Mouse (Mus musculus) liver, embryonic 16.5 days (tissue): ENCODE measurements around the gene Bfar. TPM values are rescaled to one million over a fixed set of nuclear protein-coding genes. Genes with fewer than 3 reads are reported as not detected.

Experiments
- ATAC-seq: fragments of 200-750 bp; cut with Nextera tagmentation; 2 replicates; pipeline ENCODE4 v1.8.0; 2017; ENCODE audit warnings: low read depth, mild to moderate bottlenecking, moderate number of reproducible peaks, moderate library complexity
- H3K27ac ChIP-seq: fragments of 300-500 bp; sonication (generic); 2 replicates; pipeline ENCODE4 v1.5.1; 2014; ENCODE audit warnings: mild to moderate bottlenecking, low read length
- H3K27me3 ChIP-seq: fragments of 300-500 bp; sonication (generic); 2 replicates; pipeline ENCODE4 v1.6.1; 2014; ENCODE audit warnings: low read depth, low read length, mixed read lengths; ENCODE audit not compliant: control insufficient read depth, insufficient read depth
- H3K36me3 ChIP-seq: fragments of 300-500 bp; sonication (generic); 2 replicates; pipeline ENCODE4 v1.6.1; 2014; ENCODE audit warnings: mild to moderate bottlenecking; ENCODE audit not compliant: control insufficient read depth, insufficient read depth
- H3K4me1 ChIP-seq: fragments of 300-500 bp; sonication (generic); 2 replicates; pipeline ENCODE4 v1.6.1; 2014; ENCODE audit warnings: low read depth, low read length, mixed read lengths; ENCODE audit not compliant: control insufficient read depth
- H3K4me2 ChIP-seq: fragments of 300-500 bp; sonication (generic); 2 replicates; pipeline ENCODE4 v1.6.1; 2014; ENCODE audit warnings: low read depth, low read length, mixed read lengths
- H3K4me3 ChIP-seq: fragments of 300-500 bp; sonication (generic); 2 replicates; pipeline ENCODE4 v1.5.1; 2014; ENCODE audit warnings: low read depth, mild to moderate bottlenecking, low read length
- H3K9ac ChIP-seq: fragments of 300-500 bp; sonication (generic); 2 replicates; pipeline ENCODE4 v1.6.1; 2014; ENCODE audit warnings: low read depth, low read length
- H3K9me3 ChIP-seq: fragments of 300-500 bp; sonication (generic); replicated peaks from 2 replicates; pipeline ENCODE4 v1.6.1; 2016; ENCODE audit warnings: low read length; ENCODE audit not compliant: control insufficient read depth
- WGBS: fragments of 180-500 bp; shearing (Covaris S2); extraction: QIAGEN DNeasy Blood & Tissue Kit; methylation state at CpG from one replicate; pipeline ENCODE4 v1.1.7; 2014; ENCODE audit not compliant: insufficient replicate concordance; 5-methylcytosine and 5-hydroxymethylcytosine counted together
- polyA plus RNA-seq: library from polyadenylated mRNA; unstranded; fragments of >200 nt; fragmentation: Nextera tagmentation; extraction: Ambion mirVana; gene quantifications from 2 replicates; pipeline ENCODE4 v1.2.1, GENCODE M21; 2015

The Bfar gene
- polyA plus RNA-seq, 1 experiment from 2014 or later = 16.5 TPM

- ATAC-seq = no peak
- H3K4me2 ChIP-seq = no peak overlapping the region
- H3K9ac ChIP-seq = no peak overlapping the region
- WGBS = 78% methylated on average over 7 of the region's 7 CpGs
- no peaks in the 10 kb centered on the region for H3K9me3 ChIP-seq
- no peaks in the 10 kb centered on the region for H3K27me3 ChIP-seq
- no peak overlapping the region for H3K27ac ChIP-seq
- no peaks in the 10 kb centered on the region for H3K4me1 ChIP-seq
- peaks cover 16% of the 10 kb centered on the region for H3K36me3 ChIP-seq
- H3K4me3 ChIP-seq = no peak overlapping the region
Measured at GRCm38 (mm10) chr16:13702184-13702583, 30.5 kb downstream of the Bfar start.

- H3K4me3 ChIP-seq = no peak overlapping the region
- no peaks in the 10 kb centered on the region for H3K27me3 ChIP-seq
- no peak overlapping the region for H3K4me2 ChIP-seq
- no peak for ATAC-seq
- H3K36me3 ChIP-seq = no peaks in the 10 kb centered on the region; the same call in 1 of the 2 replicates
- no peaks in the 10 kb centered on the region for H3K9me3 ChIP-seq
- WGBS = 73% methylated on average over 8 of the region's 10 CpGs
- H3K27ac ChIP-seq = no peak overlapping the region
- no peaks in the 10 kb centered on the region for H3K4me1 ChIP-seq
- H3K9ac ChIP-seq = no peak overlapping the region
Measured at GRCm38 (mm10) chr16:13704676-13705075, 33.0 kb downstream of the Bfar start.

- Histone ChIP-seq H3K36me3 (no peaks in the 10 kb centered on the region), H3K4me3 (no peak overlapping the region), H3K4me1 (no peaks in the 10 kb centered on the region), H3K9me3 (no peaks in the 10 kb centered on the region), H3K27me3 (no peaks in the 10 kb centered on the region), H3K4me2 (no peak overlapping the region), H3K9ac (no peak overlapping the region), H3K27ac (no peak overlapping the region)
- no peak for ATAC-seq
- WGBS = 75% methylated on average over 3 of the region's 3 CpGs
Measured at GRCm38 (mm10) chr16:13714910-13715309, 43.3 kb downstream of the Bfar start.

GRCm38 (mm10) chr16:13716821-13717553, 45.3 kb downstream of the Bfar start:
- H3K27ac ChIP-seq = no peak overlapping the region
- WGBS = 41% methylated on average over 2 of the region's 2 CpGs
- no peak overlapping the region for H3K9ac ChIP-seq

GRCm38 (mm10) chr16:13722937-13723336, 51.3 kb downstream of the Bfar start:
- no peaks in the 10 kb centered on the region for H3K9me3 ChIP-seq
- H3K27ac ChIP-seq = no peak overlapping the region
- ATAC-seq = no peak
- WGBS = 30% methylated on average over 10 of the region's 10 CpGs
- H3K4me2 ChIP-seq = no peak overlapping the region
- H3K9ac ChIP-seq = no peak overlapping the region
- no peak overlapping the region for H3K4me3 ChIP-seq
- no peaks in the 10 kb centered on the region for H3K4me1 ChIP-seq
- no peaks in the 10 kb centered on the region for H3K27me3 ChIP-seq
- no peaks in the 10 kb centered on the region for H3K36me3 ChIP-seq

More at GRCm38 (mm10) chr16:13716821-13717553, 45.3 kb downstream of the Bfar start:
- no peaks in the 10 kb centered on the region for H3K27me3 ChIP-seq
- H3K4me3 ChIP-seq = no peak overlapping the region
- no peak for ATAC-seq
- no peaks in the 10 kb centered on the region for H3K36me3 ChIP-seq
- H3K4me2 ChIP-seq = no peak overlapping the region
- H3K9me3 ChIP-seq = no peaks in the 10 kb centered on the region
- H3K4me1 ChIP-seq = no peaks in the 10 kb centered on the region

GRCm38 (mm10) chr16:13727811-13728335, 56.2 kb downstream of the Bfar start:
- H3K27me3 ChIP-seq = no peaks in the 10 kb centered on the region; the same call in 1 of the 2 replicates
- no peak overlapping the region for H3K4me2 ChIP-seq
- no peaks in the 10 kb centered on the region for H3K36me3 ChIP-seq
- 59% methylated on average over 5 of the region's 5 CpGs for WGBS
- H3K4me1 ChIP-seq = peaks cover 4% of the 10 kb centered on the region; the same call in 1 of the 2 replicates
- H3K4me3 ChIP-seq = no peak overlapping the region
- no peaks in the 10 kb centered on the region for H3K9me3 ChIP-seq
- H3K9ac ChIP-seq = no peak overlapping the region
- ATAC-seq = no peak
- no peak overlapping the region for H3K27ac ChIP-seq

DNA sequence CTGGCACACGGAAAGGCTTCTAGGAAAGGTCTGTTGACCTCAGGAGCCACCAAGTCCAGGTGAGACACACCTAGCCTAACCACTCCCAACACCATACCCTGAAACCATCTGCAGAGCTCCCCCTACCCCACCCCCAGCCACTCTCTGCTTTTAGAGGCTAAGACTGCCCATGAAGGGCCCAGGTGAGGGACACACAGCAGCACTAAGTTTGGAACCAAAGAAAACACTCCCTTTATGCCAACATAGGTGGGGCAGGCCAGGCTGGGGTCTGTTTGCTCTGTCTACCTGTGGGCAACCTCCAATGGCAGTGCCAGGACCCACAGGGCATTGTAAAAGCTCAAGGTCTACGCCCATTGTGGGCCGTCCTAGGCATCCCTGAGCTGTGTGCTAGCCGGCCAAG, 57.8 kb downstream of the Bfar start:
- no peaks in the 10 kb centered on the region; the same call in 1 of the 2 replicates for H3K27me3 ChIP-seq
- no peak for ATAC-seq
- no peak overlapping the region for H3K9ac ChIP-seq
- WGBS = 66% methylated on average over 4 of the region's 4 CpGs
- H3K27ac ChIP-seq = no peak overlapping the region
- no peaks in the 10 kb centered on the region for H3K9me3 ChIP-seq
- no peak overlapping the region for H3K4me3 ChIP-seq
- H3K4me1 ChIP-seq = peaks cover 4% of the 10 kb centered on the region; the same call in 1 of the 2 replicates
- no peak overlapping the region for H3K4me2 ChIP-seq
- H3K36me3 ChIP-seq = no peaks in the 10 kb centered on the region

GRCm38 (mm10) chr16:13730285-13731255, 58.9 kb downstream of the Bfar start, which contains the start of gene Pla2g10:
Gene Pla2g10, minus strand, starts transcription at chr16:13730983.
- ATAC-seq = no peak
- H3K27me3 ChIP-seq = no peaks in the 10 kb centered on the region; the same call in 1 of the 2 replicates
- peak within 1 kb of the TSS; percentile 24 for H3K4me3 ChIP-seq
- H3K4me1 ChIP-seq = peaks cover 4% of the 10 kb centered on the region; the same call in 1 of the 2 replicates
- H3K9ac ChIP-seq = no peak within 1 kb of the TSS
- WGBS = 11% methylated on average over 26 of the region's 26 CpGs
- H3K36me3 ChIP-seq = no peaks in the 10 kb centered on the region
- peak within 1 kb of the TSS; percentile 46 for H3K4me2 ChIP-seq
- H3K27ac ChIP-seq = no peak within 1 kb of the TSS
- H3K9me3 ChIP-seq = no peaks in the 10 kb centered on the region
